Mouse (Mus musculus): ENCODE results near the gene P3h4.

Gene P3h4

GRCm38 (mm10) chr11:100408076-100408834 lies 6.4 kb downstream of the P3h4 start:
- DNase-seq: peak; percentile 82 to 86

- DNase-seq: no peak
Observed at GRCm38 (mm10) chr11:100406995-100407705, 7.5 kb downstream of the P3h4 start.

- DNase-seq: no peak
Observed at GRCm38 (mm10) chr11:100406273-100406672, 8.4 kb downstream of the P3h4 start.

- DNase-seq: no peak
Observed at GRCm38 (mm10) chr11:100404456-100405074, 10.1 kb downstream of the P3h4 start.

GRCm38 (mm10) chr11:100403445-100404134 lies 11.0 kb downstream of the P3h4 start:
- no peak for DNase-seq

- peak in 1 of 2 experiments; percentile 53 for DNase-seq
Observed at GRCm38 (mm10) chr11:100402682-100403081, 12.0 kb downstream of the P3h4 start.

GRCm38 (mm10) chr11:100402240-100402639 lies 12.4 kb downstream of the P3h4 start:
- peak in 1 of 2 experiments; percentile 43 for DNase-seq

- DNase-seq: no peak
Observed at GRCm38 (mm10) chr11:100400842-100401241, 13.8 kb downstream of the P3h4 start.

GRCm38 (mm10) chr11:100399727-100400538 lies 14.7 kb downstream of the P3h4 start:
- no peak for DNase-seq

- DNase-seq: no peak
Observed at GRCm38 (mm10) chr11:100399320-100399719, 15.3 kb downstream of the P3h4 start.

GRCm38 (mm10) chr11:100398517-100398916 lies 16.1 kb downstream of the P3h4 start:
- DNase-seq: no peak

- DNase-seq: peak; percentile 100
Observed at GRCm38 (mm10) chr11:100397600-100398389, 16.8 kb downstream of the P3h4 start, which contains the start of gene Jup. TSS of gene Jup (minus strand) at chr11:100397763.

GRCm38 (mm10) chr11:100396886-100397599 lies 17.6 kb downstream of the P3h4 start:
- peak; percentile 64 to 76 for DNase-seq

GRCm38 (mm10) chr11:100395861-100396631 lies 18.6 kb downstream of the P3h4 start:
- peak; percentile 69 to 79 for DNase-seq

GRCm38 (mm10) chr11:100395200-100395599 lies 19.4 kb downstream of the P3h4 start:
- DNase-seq: peak; percentile 83 to 91

- DNase-seq: peak in 1 of 2 experiments; percentile 42
Observed at GRCm38 (mm10) chr11:100394353-100395074, 20.1 kb downstream of the P3h4 start.

- peak in 1 of 2 experiments; percentile 61 for DNase-seq
Observed at GRCm38 (mm10) chr11:100393733-100394132, 20.9 kb downstream of the P3h4 start.

GRCm38 (mm10) chr11:100392958-100393357 lies 21.7 kb downstream of the P3h4 start:
- no peak for DNase-seq

GRCm38 (mm10) chr11:100391884-100392345 lies 22.7 kb downstream of the P3h4 start:
- no peak for DNase-seq

Measured in kidney, postnatal 4 days (tissue).